Mouse (Mus musculus) embryonic facial prominence, embryonic 13.5 days (tissue): ENCODE measurements around the gene Rb1. TPM values are rescaled to one million over a fixed set of nuclear protein-coding genes. Genes with fewer than 3 reads are reported as not detected.

Experiments used
- ATAC-seq: fragments of 200-750 bp; cut with Nextera tagmentation; 2 replicates; pipeline ENCODE4 v1.8.0; 2017; ENCODE audit warnings: low read depth; ENCODE audit not compliant: insufficient number of reproducible peaks, insufficient read depth, low FRiP score, low TSS enrichment
- H3K27ac ChIP-seq: fragments of 300-500 bp; sonication (generic); 2 replicates; pipeline ENCODE4 v1.5.1; 2015; ENCODE audit warnings: moderate library complexity, mild to moderate bottlenecking, inconsistent platforms
- H3K27me3 ChIP-seq: fragments of 300-500 bp; sonication (generic); 2 replicates; pipeline ENCODE4 v1.6.1; 2015; ENCODE audit warnings: mild to moderate bottlenecking, inconsistent platforms
- H3K36me3 ChIP-seq: fragments of 300-500 bp; sonication (generic); 2 replicates; pipeline ENCODE4 v1.6.1; 2015; ENCODE audit warnings: mild to moderate bottlenecking, inconsistent platforms
- H3K4me1 ChIP-seq: fragments of 300-500 bp; sonication (generic); 2 replicates; pipeline ENCODE4 v1.6.1; 2015; ENCODE audit warnings: inconsistent platforms
- H3K4me2 ChIP-seq: fragments of 300-500 bp; sonication (generic); 2 replicates; pipeline ENCODE4 v1.6.1; 2015; ENCODE audit warnings: moderate library complexity, mild to moderate bottlenecking, inconsistent platforms
- H3K4me3 ChIP-seq: fragments of 300-500 bp; sonication (generic); 2 replicates; pipeline ENCODE4 v1.5.1; 2015; ENCODE audit warnings: mild to moderate bottlenecking, inconsistent platforms
- H3K9ac ChIP-seq: fragments of 300-500 bp; sonication (generic); 2 replicates; pipeline ENCODE4 v1.6.1; 2015; ENCODE audit warnings: mild to moderate bottlenecking, inconsistent platforms
- H3K9me3 ChIP-seq: fragments of 300-500 bp; sonication (generic); 2 replicates; pipeline ENCODE4 v1.6.1; 2016; ENCODE audit warnings: inconsistent platforms
- WGBS: fragments of 180-500 bp; shearing (Covaris S2); methylation state at CpG from one replicate; pipeline ENCODE4 v1.1.7; 2015; ENCODE audit warnings: mixed read lengths; 5-methylcytosine and 5-hydroxymethylcytosine counted together
- polyA plus RNA-seq: library from polyadenylated mRNA; unstranded; fragments of >200 nt; fragmentation: Nextera tagmentation; extraction: Ambion mirVana; gene quantifications from 2 replicates; pipeline ENCODE4 v1.2.1, GENCODE M21; 2015

Gene Rb1
- 19.1 and 27.9 TPM in 2 replicates for polyA plus RNA-seq

DNA sequence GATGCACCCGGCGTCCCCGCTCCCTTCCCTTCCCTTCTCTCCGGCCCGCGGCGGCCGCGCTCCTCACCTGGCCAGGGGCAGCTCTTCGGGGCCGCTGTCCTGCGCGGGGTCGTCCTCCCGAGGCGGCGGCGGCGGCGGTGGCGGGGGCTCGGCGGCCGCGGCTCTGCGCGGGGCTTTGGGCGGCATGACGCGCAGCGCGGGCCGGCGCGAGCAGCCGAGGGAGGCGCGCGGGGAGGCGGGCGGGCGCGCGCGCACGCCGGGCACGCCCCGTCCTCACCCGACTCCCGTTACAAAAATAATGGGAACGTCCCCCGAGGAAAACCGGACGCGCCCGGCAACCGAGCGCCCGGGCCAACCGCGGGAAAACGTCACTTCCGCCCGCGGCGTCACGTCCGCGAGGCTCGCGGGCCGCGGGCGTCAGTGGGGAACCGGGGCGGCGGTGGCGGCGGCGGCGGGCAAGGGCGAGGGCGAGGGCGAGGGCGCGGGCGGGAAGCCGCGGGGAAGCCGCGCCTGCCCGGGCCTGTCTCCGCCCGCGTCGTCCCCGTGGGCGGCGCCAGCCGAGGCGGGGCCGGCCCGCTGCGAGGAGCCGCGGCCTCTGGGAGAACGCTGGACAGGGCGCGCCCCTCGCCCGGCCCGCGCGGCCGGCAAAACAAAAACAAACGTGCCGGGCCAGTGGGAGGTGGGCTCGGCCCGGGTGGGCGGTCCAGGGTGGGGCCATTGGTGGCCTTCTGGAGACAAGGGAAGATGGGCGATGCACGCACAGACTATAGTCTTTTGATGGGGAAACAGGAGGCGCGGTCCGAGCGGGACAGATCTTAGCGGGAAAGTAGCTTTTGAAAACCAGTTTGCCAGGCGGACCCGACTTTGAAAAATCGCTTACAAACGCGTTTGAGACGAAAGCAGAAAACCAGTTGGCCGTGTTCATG, at the start of gene Rb1:
Rb1 (minus strand) TSS at position 367 of the 926 bp plus-strand sequence.
- Histone ChIP-seq H3K4me3 (peak within 1 kb of the TSS; percentile 91), H3K9ac (peak within 1 kb of the TSS; percentile 85), H3K9me3 (no peaks in the 10 kb centered on the region), H3K4me1 (peaks cover 17% of the 10 kb centered on the region), H3K27me3 (no peaks in the 10 kb centered on the region), H3K36me3 (no peaks in the 10 kb centered on the region), H3K27ac (peak within 1 kb of the TSS; percentile 91), H3K4me2 (peak within 1 kb of the TSS; percentile 86)
- under 1% methylated on average over 120 of the region's 135 CpGs for WGBS
- ATAC-seq, result peak; percentile 82

GRCm38 (mm10) chr14:73374315-73374890, 48.8 kb upstream of the Rb1 start:
- H3K27ac ChIP-seq, result 0 out of 2 replicates have a peak overlapping the region, but pooled peaks have one; percentile 35
- peaks cover 30% of the 10 kb centered on the region for H3K36me3 ChIP-seq
- H3K9ac ChIP-seq, result no peak overlapping the region
- peaks cover 38% of the 10 kb centered on the region for H3K4me1 ChIP-seq
- no peak for ATAC-seq
- no peak overlapping the region for H3K4me2 ChIP-seq
- 47% methylated on average over 11 of the region's 11 CpGs for WGBS
- H3K27me3 ChIP-seq, result no peaks in the 10 kb centered on the region
- H3K9me3 ChIP-seq, result no peaks in the 10 kb centered on the region
- no peak overlapping the region for H3K4me3 ChIP-seq

GRCm38 (mm10) chr14:73373606-73374005, 48.0 kb upstream of the Rb1 start:
- Histone ChIP-seq H3K36me3 (peaks cover 32% of the 10 kb centered on the region), H3K9ac (no peak overlapping the region), H3K9me3 (no peaks in the 10 kb centered on the region), H3K4me1 (peaks cover 38% of the 10 kb centered on the region), H3K4me2 (no peak overlapping the region), H3K4me3 (no peak overlapping the region), H3K27ac (no peak overlapping the region), H3K27me3 (no peaks in the 10 kb centered on the region)
- ATAC-seq, result no peak
- WGBS, result 74% methylated on average over 8 of the region's 8 CpGs

DNA sequence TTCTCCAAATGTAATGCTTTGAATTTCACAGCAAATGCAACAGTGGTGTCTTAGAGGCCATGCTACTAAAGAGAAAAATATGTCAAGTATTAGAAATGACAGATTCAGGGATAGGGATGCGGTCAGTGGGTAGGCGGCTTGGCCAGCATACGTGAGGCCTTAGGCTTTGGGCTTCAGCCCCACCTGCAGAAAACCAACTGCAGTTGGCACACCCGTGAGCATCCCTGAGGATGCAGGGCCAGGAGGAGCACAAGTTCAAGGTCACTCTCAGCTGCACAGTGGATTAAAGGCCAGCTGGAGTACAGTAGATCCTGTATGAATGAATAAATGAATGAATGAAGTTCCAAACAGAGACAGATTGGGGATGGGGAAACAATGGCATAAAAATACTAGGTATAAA, 47.4 kb upstream of the Rb1 start:
- 92% methylated on average over 4 of the region's 4 CpGs for WGBS
- ATAC-seq, result no peak
- H3K36me3 ChIP-seq, result peaks cover 32% of the 10 kb centered on the region

DNA sequence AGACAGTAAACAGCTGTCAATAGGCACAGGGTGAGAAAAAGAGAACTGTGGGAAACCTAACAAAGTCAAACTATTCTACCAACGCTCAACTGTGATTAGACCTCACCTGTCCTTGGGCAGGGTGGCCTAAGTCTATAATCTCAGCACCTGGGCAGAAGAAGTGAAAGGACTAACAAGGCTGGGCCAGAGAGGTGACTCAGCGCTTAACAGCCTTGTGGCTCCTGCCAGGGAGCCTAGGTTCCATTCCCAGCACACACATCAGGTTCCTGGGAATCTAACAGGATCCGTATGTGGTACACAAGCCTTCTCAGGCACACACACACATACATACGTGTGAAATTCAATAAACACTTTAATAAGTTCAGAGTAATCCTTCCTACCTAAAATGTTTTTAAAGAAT, 46.0 kb upstream of the Rb1 start:
- Histone ChIP-seq H3K4me3 (no peak overlapping the region), H3K4me2 (no peak overlapping the region), H3K27me3 (no peaks in the 10 kb centered on the region), H3K27ac (peak overlapping the region; percentile 72), H3K36me3 (peaks cover 33% of the 10 kb centered on the region), H3K9ac (no peak overlapping the region), H3K4me1 (peaks cover 33% of the 10 kb centered on the region), H3K9me3 (no peaks in the 10 kb centered on the region)
- WGBS, result 83% methylated on average over 4 of the region's 4 CpGs
- no peak for ATAC-seq

More for the DNA sequence above, 47.4 kb upstream of the Rb1 start:
- no peak overlapping the region for H3K4me2 ChIP-seq
- no peak overlapping the region for H3K27ac ChIP-seq
- peaks cover 38% of the 10 kb centered on the region for H3K4me1 ChIP-seq
- no peaks in the 10 kb centered on the region for H3K27me3 ChIP-seq
- no peak overlapping the region for H3K4me3 ChIP-seq
- H3K9ac ChIP-seq, result no peak overlapping the region
- H3K9me3 ChIP-seq, result no peaks in the 10 kb centered on the region

- Histone ChIP-seq H3K4me2 (no peak overlapping the region), H3K36me3 (peaks cover 41% of the 10 kb centered on the region), H3K9me3 (no peaks in the 10 kb centered on the region), H3K4me3 (no peak overlapping the region), H3K27me3 (no peaks in the 10 kb centered on the region), H3K9ac (no peak overlapping the region; the same call in 1 of the 2 replicates), H3K4me1 (peaks cover 33% of the 10 kb centered on the region), H3K27ac (peak overlapping the region; percentile 72)
- WGBS, result 73% methylated on average over 23 of the region's 23 CpGs
- ATAC-seq, result no peak
Observed at GRCm38 (mm10) chr14:73370695-73371372, 45.2 kb upstream of the Rb1 start.

DNA sequence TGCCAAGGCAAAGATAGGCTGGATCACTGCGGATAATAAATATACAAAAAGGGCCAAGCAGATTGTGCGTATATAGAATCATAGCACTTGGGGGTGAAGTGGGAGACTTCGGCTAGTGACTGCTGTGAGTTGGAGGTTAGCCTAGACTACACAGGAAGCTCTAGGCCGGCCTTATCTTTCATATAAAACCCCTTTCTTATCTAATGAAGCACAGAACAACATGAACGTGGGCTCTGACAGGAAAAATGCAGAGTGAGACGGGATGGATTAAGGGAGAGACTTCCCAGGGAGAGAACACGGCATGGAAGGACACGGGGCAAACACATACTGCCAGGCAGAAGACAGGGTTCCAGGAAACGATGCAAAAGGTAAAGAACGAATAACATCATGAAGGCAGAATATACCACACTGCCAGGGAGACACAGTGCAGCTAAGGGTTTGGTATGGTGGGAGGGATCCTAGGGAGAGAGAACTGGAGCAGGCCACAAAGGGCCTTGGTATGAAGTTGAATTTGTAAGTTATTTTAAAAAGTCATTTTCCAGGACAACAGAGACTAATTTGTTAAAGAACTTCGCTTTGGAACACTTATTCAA, 44.6 kb upstream of the Rb1 start:
- Histone ChIP-seq H3K27me3 (no peaks in the 10 kb centered on the region), H3K36me3 (peaks cover 47% of the 10 kb centered on the region), H3K4me1 (peaks cover 33% of the 10 kb centered on the region), H3K9me3 (no peaks in the 10 kb centered on the region), H3K4me2 (no peak overlapping the region), H3K4me3 (no peak overlapping the region), H3K27ac (peak overlapping the region; percentile 72), H3K9ac (no peak overlapping the region)
- 82% methylated on average over 11 of the region's 11 CpGs for WGBS
- ATAC-seq, result no peak

DNA sequence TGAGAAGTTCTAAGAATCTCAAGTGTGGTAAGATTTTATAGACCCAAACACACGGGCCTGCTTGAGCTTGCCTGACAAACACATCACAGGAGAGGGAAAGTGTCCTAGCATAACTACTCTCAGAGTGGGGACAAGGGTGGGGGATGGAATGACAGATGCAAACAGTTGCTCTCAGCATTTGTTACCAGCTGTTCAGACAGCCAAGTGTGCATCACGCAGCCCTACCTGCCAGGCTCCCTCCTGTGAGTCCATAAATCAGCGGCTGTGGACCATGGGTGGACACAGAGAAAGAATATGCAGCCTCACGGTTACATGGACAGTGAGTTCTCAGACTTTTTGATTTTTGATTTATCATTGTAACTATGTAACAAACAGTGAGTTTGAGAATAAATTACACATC, 44.0 kb upstream of the Rb1 start:
- peak overlapping the region; percentile 72; the same call in 1 of the 2 replicates for H3K27ac ChIP-seq
- no peak for ATAC-seq
- H3K4me3 ChIP-seq, result no peak overlapping the region
- H3K9ac ChIP-seq, result no peak overlapping the region
- H3K4me1 ChIP-seq, result peaks cover 29% of the 10 kb centered on the region
- H3K4me2 ChIP-seq, result no peak overlapping the region
- peaks cover 53% of the 10 kb centered on the region for H3K36me3 ChIP-seq
- no peaks in the 10 kb centered on the region for H3K9me3 ChIP-seq
- H3K27me3 ChIP-seq, result no peaks in the 10 kb centered on the region
- 83% methylated on average over 4 of the region's 4 CpGs for WGBS

GRCm38 (mm10) chr14:73368966-73369365, 43.3 kb upstream of the Rb1 start:
- Histone ChIP-seq H3K9me3 (no peaks in the 10 kb centered on the region), H3K4me3 (no peak overlapping the region), H3K36me3 (peaks cover 59% of the 10 kb centered on the region)

DNA sequence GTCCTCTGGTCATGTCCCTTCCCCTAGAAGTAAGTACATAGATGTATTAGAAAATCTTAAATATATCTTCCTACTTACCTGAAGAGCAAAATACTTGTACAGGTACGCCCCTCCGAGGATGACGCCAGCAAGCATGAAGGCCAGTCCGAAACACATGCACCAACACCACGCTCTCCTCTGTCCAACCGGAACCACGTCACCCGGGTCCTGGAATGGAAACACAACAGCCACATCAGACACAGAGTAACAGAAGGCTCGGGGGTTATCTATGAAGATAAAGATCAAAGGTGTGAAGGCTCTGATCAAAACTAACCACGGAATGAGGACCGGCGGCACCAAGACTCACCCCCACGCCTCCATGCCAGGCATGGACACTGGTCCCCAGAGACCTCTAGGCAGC, 42.6 kb upstream of the Rb1 start:
- ATAC-seq, result no peak
- H3K9ac ChIP-seq, result no peak overlapping the region

More at GRCm38 (mm10) chr14:73368966-73369365, 43.3 kb upstream of the Rb1 start:
- Histone ChIP-seq H3K27ac (no peak overlapping the region), H3K4me1 (peaks cover 22% of the 10 kb centered on the region), H3K27me3 (no peaks in the 10 kb centered on the region), H3K9ac (no peak overlapping the region), H3K4me2 (no peak overlapping the region)
- ATAC-seq, result no peak
- WGBS, result 91% methylated on average over 13 of the region's 13 CpGs

DNA sequence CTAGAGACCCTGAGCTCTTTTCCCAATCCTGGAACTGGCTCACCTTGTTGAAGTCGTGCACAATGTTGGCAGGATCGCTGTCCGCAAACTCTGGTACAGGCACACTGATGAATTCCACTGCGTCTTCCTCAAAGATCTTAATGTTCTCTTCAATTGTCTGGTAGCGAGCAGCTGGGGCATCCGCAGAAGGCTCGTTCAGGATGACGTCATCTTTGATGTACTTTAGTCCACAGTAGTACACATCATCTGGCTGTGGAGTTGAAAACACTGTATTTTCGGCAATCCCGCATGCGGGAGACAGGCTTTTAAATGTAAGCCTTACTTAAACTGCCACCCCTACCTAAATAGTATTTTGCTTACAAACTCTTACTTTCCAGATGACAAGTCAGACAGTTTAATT, 40.7 kb upstream of the Rb1 start:
- 79% methylated on average over 11 of the region's 11 CpGs for WGBS
- no peak for ATAC-seq
- Histone ChIP-seq H3K9me3 (no peaks in the 10 kb centered on the region), H3K4me1 (peaks cover 8% of the 10 kb centered on the region), H3K4me2 (no peak overlapping the region), H3K27me3 (no peaks in the 10 kb centered on the region), H3K9ac (no peak overlapping the region), H3K36me3 (peaks cover 81% of the 10 kb centered on the region), H3K27ac (no peak overlapping the region), H3K4me3 (no peak overlapping the region)

More for the DNA sequence above, 42.6 kb upstream of the Rb1 start:
- no peak overlapping the region for H3K27ac ChIP-seq
- H3K4me1 ChIP-seq, result peaks cover 18% of the 10 kb centered on the region
- H3K36me3 ChIP-seq, result peaks cover 67% of the 10 kb centered on the region
- no peak overlapping the region for H3K4me3 ChIP-seq
- H3K27me3 ChIP-seq, result no peaks in the 10 kb centered on the region
- 96% methylated on average over 13 of the region's 13 CpGs for WGBS
- H3K9me3 ChIP-seq, result no peaks in the 10 kb centered on the region
- no peak overlapping the region for H3K4me2 ChIP-seq
